Mouse (Mus musculus): ENCODE measurements around the gene Atp5s. TPM values are rescaled to one million over a fixed set of nuclear protein-coding genes. Genes with fewer than 3 reads are reported as not detected.

Gene Atp5s
- total and polyA plus RNA-seq, 3 experiments, result 8.4 to 15.8 (median 11.4) TPM

DNA sequence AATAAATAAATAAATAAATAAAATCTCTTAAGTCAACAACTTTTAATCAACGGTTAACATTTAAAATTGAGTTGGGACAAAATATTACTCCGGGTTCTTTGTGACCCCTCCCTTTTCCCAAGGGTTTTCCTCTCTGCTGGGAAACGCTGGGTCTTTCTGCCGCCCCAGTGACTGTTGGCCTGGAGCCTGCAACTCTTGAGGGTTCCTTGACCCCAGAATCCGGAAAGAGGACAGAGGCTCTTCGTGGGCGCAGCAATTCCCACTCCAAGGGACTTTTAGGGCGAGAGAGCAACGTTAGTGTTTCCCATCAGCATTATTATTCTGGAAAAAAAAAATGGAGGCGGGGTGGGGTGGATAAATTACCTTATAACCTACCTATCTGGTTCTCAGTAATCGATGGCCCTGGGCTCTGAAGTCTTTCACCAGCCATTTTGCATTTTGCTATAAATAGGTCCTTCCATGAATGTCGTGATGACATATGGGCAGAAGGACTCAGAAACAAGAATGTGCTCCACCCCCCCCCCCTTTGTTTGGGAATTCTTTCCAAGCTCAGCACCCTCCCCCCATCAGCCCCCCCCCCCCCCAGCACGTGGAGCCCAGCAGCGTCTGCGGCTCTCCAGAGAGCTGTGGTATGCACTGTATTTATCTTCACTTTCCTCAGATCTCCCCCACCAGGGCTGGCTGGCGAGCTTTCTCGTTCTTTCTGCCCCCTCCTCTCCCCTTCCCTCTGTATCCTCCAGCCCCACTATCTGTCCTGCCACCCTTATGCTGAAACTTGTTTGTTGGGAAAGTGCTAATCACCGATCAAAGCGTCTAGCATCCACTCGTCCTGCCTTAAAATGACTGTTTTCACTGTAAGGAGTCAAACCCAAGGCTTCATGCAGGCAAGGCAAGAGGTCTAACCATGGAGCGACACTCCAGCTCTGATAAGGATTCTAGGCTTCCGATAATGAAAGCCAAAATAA is 33.8 kb downstream of the Atp5s start:
- in situ Hi-C loops (cut with MboI; ENCODE audit: low pct_ligation_motif_present, low pct_unique_long_range_greater_than_20kb, low sequenced_read_pairs), result no loop called here
- Histone ChIP-seq H3K27ac (ENCODE audit: insufficient read depth, low read depth) (no peak overlapping the region), H3K79me2 (replicated peaks; ENCODE audit: control insufficient read depth, extremely low read depth, insufficient read depth, poor library complexity, severe bottlenecking) (no peaks in the 10 kb centered on the region), H3K27me3 (replicated peaks) (no peaks in the 10 kb centered on the region), H3K36me3 (replicated peaks in 1 of 2; ENCODE audit: control insufficient read depth in 1 of 2, insufficient read depth in 1 of 2, low read length in 1 of 2) (no peaks in the 10 kb centered on the region), H3K4me1 (ENCODE audit: control insufficient read depth in 1 of 2, insufficient read depth in 2 of 2) (peaks cover 0 to 2% of the 10 kb centered on the region in 2 experiments; a peak in 1 of 4 replicates), H3K4me3 (replicated peaks in 1 of 3; ENCODE audit: low read depth in 2 of 3, low read length in 2 of 3, poor library complexity in 1 of 3) (no peak overlapping the region), H3K9ac (ENCODE audit: insufficient read depth, low read depth) (no peak overlapping the region), H3K9me3 (replicated peaks; ENCODE audit: low read length) (peaks cover 3% of the 10 kb centered on the region), H3K4me2 (ENCODE audit: insufficient read depth, low read depth, poor library complexity, severe bottlenecking) (no peak overlapping the region; the same call in 1 of the 2 replicates)
- no peak for DNase-seq (ENCODE audit: extremely low read depth)
- dilution Hi-C loops (cut with MboI; ENCODE audit: extremely low pct_ligation_motif_present, extremely low pct_unique_long_range_greater_than_20kb, low sequenced_read_pairs), result no loop called here
- TF ChIP-seq JUND (conservative IDR thresholded peaks at IDR 0.05; ENCODE audit: low read depth, low read length), result no peak
- TF ChIP-seq CHD2 (IDR thresholded peaks at IDR 0.05; ENCODE audit: low read length), result no peak
- no peak for TF ChIP-seq KAT2A (IDR thresholded peaks at IDR 0.05; ENCODE audit: insufficient replicate concordance, low read length)
- TF ChIP-seq E2F4 (IDR thresholded peaks at IDR 0.05; ENCODE audit: insufficient replicate concordance, low read depth, low read length), result no peak
- no peak for TF ChIP-seq ZC3H11A (IDR thresholded peaks at IDR 0.05; ENCODE audit: low read depth, low read length)
- no peak for TF ChIP-seq CHD1 (IDR thresholded peaks at IDR 0.05; ENCODE audit: low read depth, low read length)
- TF ChIP-seq HCFC1 (IDR thresholded peaks at IDR 0.05; ENCODE audit: low read depth, low read length), result no peak
- no peak for TF ChIP-seq NELFE (IDR thresholded peaks at IDR 0.05; ENCODE audit: low read depth, low read length)
- TF ChIP-seq PAX5 (IDR thresholded peaks at IDR 0.05; ENCODE audit: low read length), result no peak
- TF ChIP-seq GABPA (IDR thresholded peaks at IDR 0.05; ENCODE audit: insufficient replicate concordance, low read depth, low read length), result no peak
- no peak for TF ChIP-seq RAD21 (IDR thresholded peaks at IDR 0.05; ENCODE audit: low read depth, low read length)
- no peak for TF ChIP-seq NRF1 (IDR thresholded peaks at IDR 0.05; ENCODE audit: low read depth, low read length)
- no peak for TF ChIP-seq SMC3 (IDR thresholded peaks at IDR 0.05; ENCODE audit: low read depth, low read length)
- TF ChIP-seq TCF12 (IDR thresholded peaks at IDR 0.05; ENCODE audit: low read depth, low read length), result no peak
- no peak for TF ChIP-seq MAZ (IDR thresholded peaks at IDR 0.05; ENCODE audit: low read depth, low read length)
- no peak for TF ChIP-seq RCOR1 (conservative IDR thresholded peaks at IDR 0.05; ENCODE audit: low read depth, low read length)
- no peak for TF ChIP-seq USF1 (IDR thresholded peaks at IDR 0.05; ENCODE audit: low read depth, low read length)

DNA sequence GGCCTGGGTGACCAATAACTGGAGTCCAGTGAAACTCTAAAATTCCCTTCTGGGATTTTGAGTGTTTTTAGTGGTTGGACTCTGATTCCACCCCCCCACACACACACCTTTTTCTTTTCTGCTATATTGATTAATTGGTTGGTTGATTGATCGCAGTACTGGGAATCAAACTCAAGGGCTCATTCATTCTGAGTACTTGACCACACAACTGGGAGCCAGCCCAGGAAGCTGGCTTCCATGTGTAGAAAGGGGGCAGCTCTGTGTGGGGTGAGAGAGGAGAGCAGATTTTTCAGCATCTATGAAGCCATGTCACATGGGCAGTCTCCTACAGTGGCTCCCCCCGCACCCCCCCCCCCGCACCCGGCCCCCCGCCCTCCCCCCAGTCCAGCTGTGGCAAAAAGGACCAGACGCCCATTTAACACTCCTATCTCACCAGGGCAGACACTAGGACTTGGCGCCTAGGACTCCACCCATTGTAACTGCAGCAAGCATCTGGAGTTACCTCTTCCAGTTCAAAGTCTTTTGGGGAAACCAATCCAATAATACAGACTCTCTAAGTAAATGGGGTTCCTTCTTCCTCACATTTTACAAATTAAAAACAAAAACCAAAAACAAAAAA is 34.6 kb downstream of the Atp5s start:
- no peaks in the 10 kb centered on the region for H3K36me3 ChIP-seq (replicated peaks in 1 of 2; ENCODE audit: control insufficient read depth in 1 of 2, insufficient read depth in 1 of 2, low read length in 1 of 2)
- no peak overlapping the region for H3K4me2 ChIP-seq (ENCODE audit: insufficient read depth, low read depth, poor library complexity, severe bottlenecking)
- dilution Hi-C loops (cut with MboI; ENCODE audit: extremely low pct_ligation_motif_present, extremely low pct_unique_long_range_greater_than_20kb, low sequenced_read_pairs) (no loop called here), in situ Hi-C loops (cut with MboI; ENCODE audit: low pct_ligation_motif_present, low pct_unique_long_range_greater_than_20kb, low sequenced_read_pairs) (no loop called here)
- peaks cover 0 to 2% of the 10 kb centered on the region in 2 experiments; a peak in 1 of 4 replicates for H3K4me1 ChIP-seq (ENCODE audit: control insufficient read depth in 1 of 2, insufficient read depth in 2 of 2)
- H3K9ac ChIP-seq (ENCODE audit: insufficient read depth, low read depth), result no peak overlapping the region
- TF ChIP-seq USF1 (IDR thresholded peaks at IDR 0.05; ENCODE audit: low read depth, low read length), result no peak
- no peak for TF ChIP-seq KAT2A (IDR thresholded peaks at IDR 0.05; ENCODE audit: insufficient replicate concordance, low read length)
- no peak for TF ChIP-seq ZC3H11A (IDR thresholded peaks at IDR 0.05; ENCODE audit: low read depth, low read length)
- no peak for TF ChIP-seq POLR2AphosphoS2 (IDR thresholded peaks at IDR 0.05; ENCODE audit: low read depth, low read length)
- TF ChIP-seq ZKSCAN1 (IDR thresholded peaks at IDR 0.05; ENCODE audit: borderline replicate concordance, low read depth, low read length), result no peak
- TF ChIP-seq JUND (conservative IDR thresholded peaks at IDR 0.05; ENCODE audit: low read depth, low read length), result no peak
- TF ChIP-seq TBP (conservative IDR thresholded peaks at IDR 0.05; ENCODE audit: low read depth, low read length), result no peak
- H3K27me3 ChIP-seq (replicated peaks), result no peaks in the 10 kb centered on the region
- H3K4me3 ChIP-seq (replicated peaks in 1 of 3; ENCODE audit: low read depth in 2 of 3, low read length in 2 of 3, poor library complexity in 1 of 3), result no peak overlapping the region
- no peaks in the 10 kb centered on the region for H3K79me2 ChIP-seq (replicated peaks; ENCODE audit: control insufficient read depth, extremely low read depth, insufficient read depth, poor library complexity, severe bottlenecking)
- DNase-seq (ENCODE audit: extremely low read depth), result no peak
- peaks cover 3% of the 10 kb centered on the region for H3K9me3 ChIP-seq (replicated peaks; ENCODE audit: low read length)
- H3K27ac ChIP-seq (ENCODE audit: insufficient read depth, low read depth), result no peak overlapping the region
